Mouse (Mus musculus) intestine, embryonic 15.5 days (tissue): ENCODE measurements around the gene Rbm41. TPM values are rescaled to one million over a fixed set of nuclear protein-coding genes. Genes with fewer than 3 reads are reported as not detected.

Experiments used
- ATAC-seq: fragments of 200-750 bp; cut with Nextera tagmentation; 2 replicates; pipeline ENCODE4 v1.8.0; 2017; ENCODE audit warnings: moderate TSS enrichment, moderate library complexity
- H3K27ac ChIP-seq: fragments of 300-500 bp; sonication (generic); 2 replicates; pipeline ENCODE4 v1.5.1; 2015; ENCODE audit warnings: mild to moderate bottlenecking, inconsistent platforms
- H3K27me3 ChIP-seq: fragments of 300-500 bp; sonication (generic); replicated peaks from 2 replicates; pipeline ENCODE4 v1.6.1; 2015; ENCODE audit warnings: inconsistent platforms
- H3K36me3 ChIP-seq: fragments of 300-500 bp; sonication (generic); 2 replicates; pipeline ENCODE4 v1.6.1; 2015; ENCODE audit warnings: inconsistent platforms
- H3K4me1 ChIP-seq: fragments of 300-500 bp; sonication (generic); replicated peaks from 2 replicates; pipeline ENCODE4 v1.6.1; 2015; ENCODE audit warnings: inconsistent platforms
- H3K4me2 ChIP-seq: fragments of 300-500 bp; sonication (generic); replicated peaks from 2 replicates; pipeline ENCODE4 v1.6.1; 2015; ENCODE audit warnings: mild to moderate bottlenecking, inconsistent platforms
- H3K4me3 ChIP-seq: fragments of 300-500 bp; sonication (generic); replicated peaks from 2 replicates; pipeline ENCODE4 v1.5.1; 2015; ENCODE audit warnings: inconsistent platforms
- H3K9ac ChIP-seq: fragments of 300-500 bp; sonication (generic); 2 replicates; pipeline ENCODE4 v1.6.1; 2015; ENCODE audit warnings: inconsistent platforms
- H3K9me3 ChIP-seq: fragments of 300-500 bp; sonication (generic); 2 replicates; pipeline ENCODE4 v1.6.1; 2016; ENCODE audit warnings: inconsistent platforms
- WGBS: fragments of 180-500 bp; shearing (Covaris S2); methylation state at CpG from one replicate; pipeline ENCODE4 v1.1.7; 2015; 5-methylcytosine and 5-hydroxymethylcytosine counted together
- polyA plus RNA-seq: library from polyadenylated mRNA; unstranded; fragments of >200 nt; fragmentation: Nextera tagmentation; extraction: Ambion mirVana; gene quantifications from 2 replicates; pipeline ENCODE4 v1.2.1, GENCODE M21; 2015

Rbm41 gene
- 3.2 and 3.5 TPM in 2 replicates for polyA plus RNA-seq

- no peaks in the 10 kb centered on the region for H3K27me3 ChIP-seq
- peak within 1 kb of the TSS; percentile 51 for H3K27ac ChIP-seq
- H3K36me3 ChIP-seq = no peaks in the 10 kb centered on the region
- H3K9me3 ChIP-seq = no peaks in the 10 kb centered on the region
- WGBS = 18% methylated on average over 25 of the region's 25 CpGs
- no peaks in the 10 kb centered on the region for H3K4me1 ChIP-seq
- H3K9ac ChIP-seq = peak within 1 kb of the TSS; percentile 57
- ATAC-seq = peak; percentile 92
- peak within 1 kb of the TSS; percentile 46 for H3K4me2 ChIP-seq
- peak within 1 kb of the TSS; percentile 51 for H3K4me3 ChIP-seq
Measured at GRCm38 (mm10) chrX:139997740-139998690, at the start of gene Rbm41. TSS of gene Rbm41 (minus strand) at chrX:139998595.

GRCm38 (mm10) chrX:139998691-139999065 is 283 bp upstream of the Rbm41 start:
- no peaks in the 10 kb centered on the region for H3K9me3 ChIP-seq
- H3K4me2 ChIP-seq = no peak overlapping the region
- H3K36me3 ChIP-seq = no peaks in the 10 kb centered on the region
- ATAC-seq = 0 out of 2 replicates have a peak, but pooled peaks have one; percentile 17
- no peak overlapping the region for H3K4me3 ChIP-seq
- 85% methylated on average over 4 of the region's 4 CpGs for WGBS
- H3K4me1 ChIP-seq = no peaks in the 10 kb centered on the region
- H3K9ac ChIP-seq = no peak overlapping the region
- H3K27me3 ChIP-seq = no peaks in the 10 kb centered on the region
- no peak overlapping the region for H3K27ac ChIP-seq

GRCm38 (mm10) chrX:139982115-139982514 is 16.3 kb downstream of the Rbm41 start:
- Histone ChIP-seq H3K4me3 (no peak overlapping the region), H3K36me3 (no peaks in the 10 kb centered on the region), H3K27me3 (no peaks in the 10 kb centered on the region), H3K27ac (no peak overlapping the region), H3K9ac (no peak overlapping the region), H3K4me2 (no peak overlapping the region), H3K9me3 (no peaks in the 10 kb centered on the region), H3K4me1 (no peaks in the 10 kb centered on the region)
- no peak for ATAC-seq
- 73% methylated on average over 5 of the region's 5 CpGs for WGBS

- Histone ChIP-seq H3K4me3 (no peak overlapping the region), H3K9me3 (no peaks in the 10 kb centered on the region)
- 91% methylated on average over 1 of the region's 1 CpGs for WGBS
Measured at GRCm38 (mm10) chrX:139933507-139933906, 64.9 kb downstream of the Rbm41 start.

GRCm38 (mm10) chrX:139932472-139932871 is 65.9 kb downstream of the Rbm41 start:
- no peaks in the 10 kb centered on the region for H3K27me3 ChIP-seq
- no peaks in the 10 kb centered on the region for H3K36me3 ChIP-seq
- WGBS = 78% methylated on average over 3 of the region's 3 CpGs
- no peak overlapping the region for H3K4me3 ChIP-seq
- no peak overlapping the region for H3K9ac ChIP-seq
- H3K9me3 ChIP-seq = no peaks in the 10 kb centered on the region
- H3K4me2 ChIP-seq = no peak overlapping the region
- no peak for ATAC-seq
- H3K4me1 ChIP-seq = no peaks in the 10 kb centered on the region
- H3K27ac ChIP-seq = no peak overlapping the region

More at GRCm38 (mm10) chrX:139933507-139933906, 64.9 kb downstream of the Rbm41 start:
- no peak overlapping the region for H3K9ac ChIP-seq
- H3K4me1 ChIP-seq = no peaks in the 10 kb centered on the region
- no peak overlapping the region for H3K4me2 ChIP-seq
- H3K27me3 ChIP-seq = no peaks in the 10 kb centered on the region
- ATAC-seq = no peak
- H3K27ac ChIP-seq = no peak overlapping the region
- no peaks in the 10 kb centered on the region for H3K36me3 ChIP-seq

- Histone ChIP-seq H3K36me3 (no peaks in the 10 kb centered on the region), H3K27ac (no peak overlapping the region), H3K27me3 (no peaks in the 10 kb centered on the region), H3K4me3 (no peak overlapping the region), H3K9ac (no peak overlapping the region), H3K4me1 (no peaks in the 10 kb centered on the region), H3K9me3 (no peaks in the 10 kb centered on the region), H3K4me2 (no peak overlapping the region)
- WGBS = 79% methylated on average over 4 of the region's 4 CpGs
- ATAC-seq = no peak
Measured at GRCm38 (mm10) chrX:139920572-139920971, 77.8 kb downstream of the Rbm41 start.

GRCm38 (mm10) chrX:139891387-139891786 is 107.0 kb downstream of the Rbm41 start:
- no peak overlapping the region for H3K4me3 ChIP-seq
- H3K27me3 ChIP-seq = no peaks in the 10 kb centered on the region
- H3K36me3 ChIP-seq = no peaks in the 10 kb centered on the region
- H3K4me2 ChIP-seq = no peak overlapping the region
- H3K9ac ChIP-seq = no peak overlapping the region
- H3K27ac ChIP-seq = no peak overlapping the region
- no peaks in the 10 kb centered on the region for H3K4me1 ChIP-seq
- WGBS = 57% methylated on average over 1 of the region's 1 CpGs
- ATAC-seq = no peak
- H3K9me3 ChIP-seq = no peaks in the 10 kb centered on the region

GRCm38 (mm10) chrX:139883221-139883620 is 115.2 kb downstream of the Rbm41 start:
- ATAC-seq = no peak
- H3K9ac ChIP-seq = no peak overlapping the region
- H3K4me2 ChIP-seq = no peak overlapping the region

GRCm38 (mm10) chrX:139877936-139878335 is 120.5 kb downstream of the Rbm41 start:
- Histone ChIP-seq H3K27ac (no peak overlapping the region), H3K4me3 (no peak overlapping the region), H3K36me3 (no peaks in the 10 kb centered on the region), H3K9ac (no peak overlapping the region), H3K4me1 (no peaks in the 10 kb centered on the region), H3K9me3 (no peaks in the 10 kb centered on the region), H3K27me3 (no peaks in the 10 kb centered on the region), H3K4me2 (no peak overlapping the region)
- ATAC-seq = no peak
- WGBS = 52% methylated on average over 3 of the region's 3 CpGs

More at GRCm38 (mm10) chrX:139883221-139883620, 115.2 kb downstream of the Rbm41 start:
- Histone ChIP-seq H3K4me3 (no peak overlapping the region), H3K36me3 (no peaks in the 10 kb centered on the region), H3K27ac (no peak overlapping the region), H3K27me3 (no peaks in the 10 kb centered on the region), H3K4me1 (no peaks in the 10 kb centered on the region), H3K9me3 (no peaks in the 10 kb centered on the region)

GRCm38 (mm10) chrX:139877105-139877504 is 121.3 kb downstream of the Rbm41 start:
- ATAC-seq = no peak

GRCm38 (mm10) chrX:139870938-139871791 is 127.2 kb downstream of the Rbm41 start, which contains the start of gene Morc4:
TSS of gene Morc4 (minus strand) at chrX:139871677.
- peak within 1 kb of the TSS; percentile 54 for H3K9ac ChIP-seq
- WGBS = 20% methylated on average over 77 of the region's 87 CpGs
- H3K4me2 ChIP-seq = peak within 1 kb of the TSS; percentile 78
- peak; percentile 94 for ATAC-seq
- H3K4me1 ChIP-seq = no peaks in the 10 kb centered on the region
- no peaks in the 10 kb centered on the region for H3K9me3 ChIP-seq
- peak within 1 kb of the TSS; percentile 59 for H3K4me3 ChIP-seq
- no peaks in the 10 kb centered on the region for H3K36me3 ChIP-seq
- no peak within 1 kb of the TSS for H3K27ac ChIP-seq
- no peaks in the 10 kb centered on the region for H3K27me3 ChIP-seq

More at GRCm38 (mm10) chrX:139877105-139877504, 121.3 kb downstream of the Rbm41 start:
- H3K9me3 ChIP-seq = no peaks in the 10 kb centered on the region
- no peaks in the 10 kb centered on the region for H3K4me1 ChIP-seq
- no peak overlapping the region for H3K4me3 ChIP-seq
- no peaks in the 10 kb centered on the region for H3K36me3 ChIP-seq
- no peaks in the 10 kb centered on the region for H3K27me3 ChIP-seq
- H3K9ac ChIP-seq = no peak overlapping the region
- H3K27ac ChIP-seq = no peak overlapping the region
- H3K4me2 ChIP-seq = no peak overlapping the region
- 65% methylated on average over 7 of the region's 7 CpGs for WGBS

- no peak overlapping the region for H3K9ac ChIP-seq
- peak; percentile 78 for ATAC-seq
- H3K4me3 ChIP-seq = peak overlapping the region; percentile 59
- WGBS = 13% methylated on average over 15 of the region's 15 CpGs
- H3K27ac ChIP-seq = no peak overlapping the region
- no peaks in the 10 kb centered on the region for H3K9me3 ChIP-seq
- H3K27me3 ChIP-seq = no peaks in the 10 kb centered on the region
- no peaks in the 10 kb centered on the region for H3K36me3 ChIP-seq
- H3K4me2 ChIP-seq = peak overlapping the region; percentile 78
- no peaks in the 10 kb centered on the region for H3K4me1 ChIP-seq
Measured at GRCm38 (mm10) chrX:139870300-139870711, 128.1 kb downstream of the Rbm41 start.
